Mouse (Mus musculus) olfactory bulb, adult 2 months (tissue): Measurements from ENCODE around the gene Adcy3.

Source experiments
- CTCF ChIP-seq: fragments of 200-500 bp; IDR thresholded peaks from 2 replicates; pipeline ENCODE4 v1.5.1; 2012; ENCODE audit warnings: low read depth, mild to moderate bottlenecking, low read length, moderate library complexity; ENCODE audit not compliant: insufficient read depth
- POLR2A ChIP-seq: fragments of 200-500 bp; IDR thresholded peaks from 2 replicates; pipeline ENCODE4 v1.6.1; 2012; ENCODE audit warnings: mild to moderate bottlenecking, low read depth, low read length, moderate library complexity; ENCODE audit not compliant: insufficient read depth

DNA sequence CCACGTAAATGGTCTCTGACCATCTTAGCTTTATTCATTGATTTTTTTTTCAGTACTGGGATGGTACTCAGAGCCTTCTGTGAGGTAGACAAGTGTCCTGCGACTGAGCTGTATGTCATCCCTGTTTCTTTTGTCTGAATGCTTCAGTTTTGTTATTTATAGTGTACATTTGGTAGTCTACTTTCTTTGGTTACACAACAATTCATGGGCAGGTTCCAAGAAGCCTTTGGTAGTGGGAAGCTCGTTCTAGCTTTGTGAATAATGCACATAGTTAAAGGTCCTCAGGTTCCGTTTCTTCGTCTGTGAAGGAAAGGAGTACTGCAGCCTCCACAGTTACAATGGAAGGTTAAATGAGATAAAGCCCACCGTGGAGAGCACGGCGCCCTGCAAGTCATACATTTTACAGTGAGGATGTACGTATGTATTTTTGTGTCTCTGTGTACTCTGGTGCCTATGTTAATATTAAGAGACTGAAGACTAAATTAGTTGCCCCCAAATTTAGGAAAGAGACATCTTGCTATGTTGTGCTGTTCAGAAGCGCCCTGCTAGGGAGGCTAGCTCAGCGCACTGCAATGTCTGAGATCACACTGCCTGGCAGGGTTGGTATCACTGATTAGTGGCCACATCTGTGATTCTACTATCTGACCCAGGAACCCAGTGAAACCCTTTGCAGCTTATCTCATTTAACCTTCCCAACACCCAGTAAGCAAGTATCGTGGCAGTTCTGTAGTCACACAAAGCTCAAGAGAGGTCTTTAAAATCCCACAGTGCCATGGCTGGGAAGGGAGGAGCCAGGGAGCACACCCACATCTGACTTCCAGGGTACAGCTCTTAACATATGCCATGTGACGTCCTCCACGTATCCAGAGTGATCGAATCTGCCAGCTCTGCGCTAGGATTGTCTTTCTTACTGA, 120.1 kb downstream of the Adcy3 start:
- TF ChIP-seq CTCF (no peak), POLR2A (no peak)
